Mouse (Mus musculus): ENCODE measurements around the gene Tusc1. TPM values are rescaled to one million over a fixed set of nuclear protein-coding genes. Genes with fewer than 3 reads are reported as not detected.

Tusc1 gene
- polyA plus RNA-seq (2014; fragmentation: Nextera tagmentation; extraction: Ambion mirVana): 11.6 and 15.2 TPM in 2 replicates

DNA sequence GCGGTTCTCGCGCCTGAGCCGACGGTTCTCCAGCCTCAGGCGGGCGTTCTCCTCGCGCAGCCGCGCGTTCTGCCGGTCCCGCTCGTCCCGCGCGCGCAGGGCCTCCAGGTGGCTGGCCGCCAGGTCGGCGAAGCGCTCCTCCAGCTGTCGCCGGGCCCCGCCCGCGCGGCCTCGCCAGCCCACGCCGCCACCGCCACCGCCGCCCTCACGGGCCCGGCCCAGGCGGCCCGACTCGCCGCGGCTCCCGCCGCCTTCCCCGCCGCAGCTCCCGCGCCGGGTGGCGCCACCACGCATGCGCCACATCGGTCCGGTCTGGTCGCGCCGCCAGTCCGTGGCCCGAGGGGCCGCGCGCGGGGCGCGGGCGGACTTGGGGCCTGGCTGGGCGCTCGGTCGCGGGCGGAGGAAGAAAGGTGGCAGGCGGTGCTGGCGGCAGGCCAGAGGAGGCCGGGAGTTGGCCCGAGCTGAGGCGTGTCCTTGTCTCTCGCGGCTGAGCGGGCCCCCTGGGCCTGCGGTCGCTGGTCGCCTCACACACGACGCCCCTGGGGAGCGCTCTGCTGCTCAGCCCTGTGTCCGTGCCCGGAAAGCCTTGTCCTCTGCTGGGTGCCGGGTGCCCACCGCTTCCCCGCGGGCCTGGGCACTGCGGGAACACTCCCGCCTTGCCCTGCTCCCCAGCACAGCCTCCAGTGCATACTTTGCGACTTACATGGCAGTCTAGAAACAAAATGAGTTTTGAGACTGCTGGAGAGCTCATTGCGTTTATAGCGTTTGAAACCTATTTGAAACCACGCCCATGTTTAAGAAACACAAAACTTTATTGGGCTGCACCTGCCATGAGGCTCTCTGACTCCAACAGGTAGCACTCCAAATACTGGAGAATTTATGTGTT lies at the start of gene Tusc1:
Tusc1 (minus strand) TSS at position 394 of the 886 bp plus-strand sequence.
- ATAC-seq (ENCODE audit: low FRiP score, low TSS enrichment) (peak; percentile 90), DNase-seq (peak; percentile 89)
- Histone ChIP-seq H3K4me2 (ENCODE audit: low read length) (peak within 1 kb of the TSS; percentile 88), H3K4me3 (replicated peaks; ENCODE audit: low read depth, low read length) (peak within 1 kb of the TSS; percentile 76), H3K36me3 (ENCODE audit: control insufficient read depth, insufficient read depth, low read length) (no peaks in the 10 kb centered on the region), H3K9ac (replicated peaks; ENCODE audit: low read length) (peak within 1 kb of the TSS; percentile 90), H3K4me1 (ENCODE audit: control insufficient read depth, insufficient read depth, low read length) (peaks cover 3% of the 10 kb centered on the region; the same call in 1 of the 2 replicates), H3K27ac (replicated peaks; ENCODE audit: low read depth, low read length) (peak within 1 kb of the TSS; percentile 97), H3K27me3 (ENCODE audit: control insufficient read depth, insufficient read depth, low read length) (no peaks in the 10 kb centered on the region), H3K9me3 (ENCODE audit: control insufficient read depth, low read length) (no peaks in the 10 kb centered on the region)
- WGBS: under 1% methylated on average over 90 of the region's 97 CpGs

DNA sequence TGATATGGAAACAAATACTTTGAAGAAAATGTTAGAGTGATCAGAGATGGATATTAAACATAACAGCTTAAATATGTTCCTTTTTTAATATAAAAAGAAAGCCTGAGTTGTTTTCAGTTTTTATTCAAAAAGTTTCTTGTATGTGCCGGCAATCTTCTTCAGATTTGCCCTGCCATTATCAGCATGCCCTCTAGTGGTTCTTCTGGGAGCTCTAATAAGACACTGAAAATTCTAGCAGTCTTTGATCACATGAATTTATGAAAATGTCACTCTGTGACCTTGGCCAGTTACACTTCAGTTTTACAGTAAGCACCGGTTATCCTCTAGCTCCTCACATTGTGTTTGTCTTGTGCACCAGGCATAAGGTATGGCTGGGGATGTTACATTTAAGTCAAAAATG lies 17.6 kb upstream of the Tusc1 start:
- Histone ChIP-seq H3K4me2 (ENCODE audit: low read length) (no peak overlapping the region), H3K27ac (replicated peaks; ENCODE audit: low read depth, low read length) (no peak overlapping the region), H3K36me3 (ENCODE audit: control insufficient read depth, insufficient read depth, low read length) (no peaks in the 10 kb centered on the region), H3K9ac (replicated peaks; ENCODE audit: low read length) (no peak overlapping the region), H3K4me3 (replicated peaks; ENCODE audit: low read depth, low read length) (no peak overlapping the region), H3K4me1 (ENCODE audit: control insufficient read depth, insufficient read depth, low read length) (no peaks in the 10 kb centered on the region), H3K27me3 (ENCODE audit: control insufficient read depth, insufficient read depth, low read length) (no peaks in the 10 kb centered on the region), H3K9me3 (ENCODE audit: control insufficient read depth, low read length) (no peaks in the 10 kb centered on the region)
- 77% methylated on average over 2 of the region's 2 CpGs for WGBS
- DNase-seq (peak; percentile 39), ATAC-seq (ENCODE audit: low FRiP score, low TSS enrichment) (no peak)

GRCm38 (mm10) chr4:93344357-93344756 lies 9.0 kb upstream of the Tusc1 start:
- WGBS: 96% methylated on average over 2 of the region's 2 CpGs
- ATAC-seq (ENCODE audit: low FRiP score, low TSS enrichment) (no peak), DNase-seq (no peak)
- Histone ChIP-seq H3K9me3 (ENCODE audit: control insufficient read depth, low read length) (no peaks in the 10 kb centered on the region), H3K27me3 (ENCODE audit: control insufficient read depth, insufficient read depth, low read length) (no peaks in the 10 kb centered on the region), H3K4me1 (ENCODE audit: control insufficient read depth, insufficient read depth, low read length) (no peaks in the 10 kb centered on the region), H3K9ac (replicated peaks; ENCODE audit: low read length) (no peak overlapping the region), H3K4me3 (replicated peaks; ENCODE audit: low read depth, low read length) (no peak overlapping the region), H3K36me3 (ENCODE audit: control insufficient read depth, insufficient read depth, low read length) (no peaks in the 10 kb centered on the region), H3K27ac (replicated peaks; ENCODE audit: low read depth, low read length) (no peak overlapping the region), H3K4me2 (ENCODE audit: low read length) (no peak overlapping the region)

GRCm38 (mm10) chr4:93341568-93341967 lies 6.3 kb upstream of the Tusc1 start:
- H3K4me2 ChIP-seq (ENCODE audit: low read length): no peak overlapping the region
- no peaks in the 10 kb centered on the region for H3K9me3 ChIP-seq (ENCODE audit: control insufficient read depth, low read length)
- no peak overlapping the region for H3K9ac ChIP-seq (replicated peaks; ENCODE audit: low read length)
- no peak for DNase-seq
- no peak overlapping the region for H3K4me3 ChIP-seq (replicated peaks; ENCODE audit: low read depth, low read length)
- H3K27ac ChIP-seq (replicated peaks; ENCODE audit: low read depth, low read length): no peak overlapping the region
- H3K36me3 ChIP-seq (ENCODE audit: control insufficient read depth, insufficient read depth, low read length): no peaks in the 10 kb centered on the region
- no peaks in the 10 kb centered on the region for H3K27me3 ChIP-seq (ENCODE audit: control insufficient read depth, insufficient read depth, low read length)
- H3K4me1 ChIP-seq (ENCODE audit: control insufficient read depth, insufficient read depth, low read length): no peaks in the 10 kb centered on the region
- ATAC-seq (ENCODE audit: low FRiP score, low TSS enrichment): no peak

GRCm38 (mm10) chr4:93337977-93338376 lies 2.7 kb upstream of the Tusc1 start:
- no peaks in the 10 kb centered on the region for H3K9me3 ChIP-seq (ENCODE audit: control insufficient read depth, low read length)
- no peak overlapping the region for H3K9ac ChIP-seq (replicated peaks; ENCODE audit: low read length)
- H3K36me3 ChIP-seq (ENCODE audit: control insufficient read depth, insufficient read depth, low read length): no peaks in the 10 kb centered on the region
- H3K27me3 ChIP-seq (ENCODE audit: control insufficient read depth, insufficient read depth, low read length): no peaks in the 10 kb centered on the region
- ATAC-seq (ENCODE audit: low FRiP score, low TSS enrichment) (no peak), DNase-seq (no peak)
- WGBS: 86% methylated on average over 3 of the region's 3 CpGs
- H3K4me2 ChIP-seq (ENCODE audit: low read length): no peak overlapping the region
- H3K4me1 ChIP-seq (ENCODE audit: control insufficient read depth, insufficient read depth, low read length): peaks cover 3% of the 10 kb centered on the region; the same call in 1 of the 2 replicates
- H3K4me3 ChIP-seq (replicated peaks; ENCODE audit: low read depth, low read length): no peak overlapping the region
- no peak overlapping the region for H3K27ac ChIP-seq (replicated peaks; ENCODE audit: low read depth, low read length)

DNA sequence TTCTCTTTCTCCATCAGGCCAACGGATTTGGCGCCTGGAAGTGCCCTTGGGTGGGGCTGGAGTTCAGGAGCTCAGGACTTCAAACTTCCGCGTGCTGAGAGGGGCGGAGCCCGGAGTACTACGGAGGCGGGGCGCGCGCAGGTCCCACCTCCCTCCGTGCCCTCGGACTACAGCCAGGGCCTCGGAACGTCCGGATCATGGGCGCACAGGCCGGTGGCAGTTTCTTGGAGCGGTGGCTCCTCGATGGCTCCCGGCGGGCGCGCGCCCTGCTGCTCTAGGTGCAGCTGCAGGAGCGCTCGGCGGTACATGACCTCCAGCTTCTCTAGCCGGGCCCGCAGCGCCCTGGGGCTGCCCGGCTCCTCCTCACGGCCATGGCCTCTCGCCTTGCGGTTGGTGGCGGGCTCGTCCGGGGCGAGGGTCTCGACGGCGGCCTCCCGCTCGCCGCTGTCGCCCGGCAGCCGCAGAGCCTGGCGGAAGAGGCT lies 634 bp downstream of the Tusc1 start:
- H3K36me3 ChIP-seq (ENCODE audit: control insufficient read depth, insufficient read depth, low read length): no peaks in the 10 kb centered on the region
- H3K4me2 ChIP-seq (ENCODE audit: low read length): peak overlapping the region; percentile 88
- no peaks in the 10 kb centered on the region for H3K9me3 ChIP-seq (ENCODE audit: control insufficient read depth, low read length)
- under 1% methylated on average over 48 of the region's 49 CpGs for WGBS
- peaks cover 3% of the 10 kb centered on the region; the same call in 1 of the 2 replicates for H3K4me1 ChIP-seq (ENCODE audit: control insufficient read depth, insufficient read depth, low read length)
- peak overlapping the region; percentile 90 for H3K9ac ChIP-seq (replicated peaks; ENCODE audit: low read length)
- H3K4me3 ChIP-seq (replicated peaks; ENCODE audit: low read depth, low read length): peak overlapping the region; percentile 76
- DNase-seq: peak; percentile 82
- peak overlapping the region; percentile 97 for H3K27ac ChIP-seq (replicated peaks; ENCODE audit: low read depth, low read length)
- no peaks in the 10 kb centered on the region for H3K27me3 ChIP-seq (ENCODE audit: control insufficient read depth, insufficient read depth, low read length)
- peak; percentile 86 for ATAC-seq (ENCODE audit: low FRiP score, low TSS enrichment)

- WGBS: 91% methylated on average over 3 of the region's 3 CpGs
- no peak overlapping the region for H3K4me3 ChIP-seq (replicated peaks; ENCODE audit: low read depth, low read length)
- no peaks in the 10 kb centered on the region for H3K4me1 ChIP-seq (ENCODE audit: control insufficient read depth, insufficient read depth, low read length)
- no peak overlapping the region for H3K27ac ChIP-seq (replicated peaks; ENCODE audit: low read depth, low read length)
- no peaks in the 10 kb centered on the region for H3K27me3 ChIP-seq (ENCODE audit: control insufficient read depth, insufficient read depth, low read length)
- no peak overlapping the region for H3K4me2 ChIP-seq (ENCODE audit: low read length)
- no peaks in the 10 kb centered on the region for H3K36me3 ChIP-seq (ENCODE audit: control insufficient read depth, insufficient read depth, low read length)
- ATAC-seq (ENCODE audit: low FRiP score, low TSS enrichment): no peak
- DNase-seq: no peak
- no peak overlapping the region for H3K9ac ChIP-seq (replicated peaks; ENCODE audit: low read length)
- H3K9me3 ChIP-seq (ENCODE audit: control insufficient read depth, low read length): no peaks in the 10 kb centered on the region
Measured at GRCm38 (mm10) chr4:93307486-93307885, 27.8 kb downstream of the Tusc1 start.

DNA sequence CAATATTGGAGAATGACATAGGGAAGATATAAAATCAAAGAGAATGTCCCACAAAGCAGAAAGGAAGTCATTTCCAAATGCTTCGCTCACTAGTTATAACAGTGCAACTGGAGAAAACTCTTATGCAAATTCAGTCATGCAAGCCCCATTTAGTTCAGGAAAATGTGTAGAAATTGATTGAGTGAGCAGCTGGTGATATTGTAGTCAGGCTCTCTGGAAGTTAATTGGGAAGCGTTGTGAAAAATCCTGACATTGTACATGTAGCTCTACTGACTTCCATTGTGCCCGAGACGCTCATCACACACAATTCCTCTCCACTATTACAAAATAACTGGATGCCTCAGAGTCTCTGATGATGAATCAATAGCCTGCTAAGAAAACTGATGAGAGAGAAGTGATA lies 49.2 kb downstream of the Tusc1 start:
- Histone ChIP-seq H3K27ac (replicated peaks; ENCODE audit: low read depth, low read length) (no peak overlapping the region), H3K9me3 (ENCODE audit: control insufficient read depth, low read length) (no peaks in the 10 kb centered on the region), H3K4me1 (ENCODE audit: control insufficient read depth, insufficient read depth, low read length) (no peaks in the 10 kb centered on the region), H3K4me3 (replicated peaks; ENCODE audit: low read depth, low read length) (no peak overlapping the region), H3K4me2 (ENCODE audit: low read length) (no peak overlapping the region), H3K9ac (replicated peaks; ENCODE audit: low read length) (no peak overlapping the region), H3K36me3 (ENCODE audit: control insufficient read depth, insufficient read depth, low read length) (no peaks in the 10 kb centered on the region), H3K27me3 (ENCODE audit: control insufficient read depth, insufficient read depth, low read length) (no peaks in the 10 kb centered on the region)
- DNase-seq: peak; percentile 3
- 88% methylated on average over 4 of the region's 4 CpGs for WGBS
- no peak for ATAC-seq (ENCODE audit: low FRiP score, low TSS enrichment)
